Mouse (Mus musculus) lung, postnatal 10 days (tissue): ENCODE results near the gene Syngr3.

Source experiments
- DNase-seq: peaks from one replicate; pipeline ENCODE4 v3.0.0; 2021

Syngr3 gene

GRCm38 (mm10) chr17:24642791-24643343, 46.9 kb downstream of the Syngr3 start:
- DNase-seq: no peak

DNA sequence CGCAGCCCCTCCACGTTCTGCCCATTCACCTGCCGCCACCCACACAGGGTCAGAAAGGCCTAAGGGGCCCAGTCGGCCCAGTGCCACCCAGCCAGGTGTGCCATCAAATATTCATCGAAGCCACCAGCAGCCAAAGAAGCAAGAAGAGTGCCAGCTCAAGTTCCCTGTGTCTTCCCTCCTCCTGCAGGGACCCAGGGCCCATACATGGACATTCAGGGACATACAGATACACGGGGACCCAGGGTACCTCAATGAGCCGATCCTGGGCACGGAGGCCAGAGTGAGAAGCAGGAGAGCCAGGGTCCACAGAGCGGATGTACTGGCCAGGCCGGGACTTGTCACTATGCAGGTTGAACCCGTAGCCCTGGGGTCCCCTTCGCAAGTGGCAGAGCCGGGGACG, 47.8 kb downstream of the Syngr3 start:
- DNase-seq: no peak

DNA sequence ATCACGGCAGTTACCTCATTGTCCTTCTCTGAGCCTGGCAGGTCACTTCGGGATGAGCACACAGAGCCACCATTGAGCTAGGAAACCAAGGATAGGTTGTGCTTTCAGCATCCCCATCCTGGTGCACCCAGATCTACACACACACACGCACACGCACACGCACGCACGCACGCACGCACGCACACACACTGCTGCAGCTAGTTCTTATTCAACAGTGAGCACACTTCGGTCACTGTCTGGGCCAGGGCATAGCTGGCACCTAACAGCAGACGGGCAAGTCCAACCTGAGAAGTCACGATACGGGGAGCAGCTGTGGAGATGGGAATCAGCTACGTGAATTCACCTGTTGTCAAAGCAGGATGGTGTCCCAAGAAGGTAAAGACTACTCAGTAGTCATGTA, 49.2 kb downstream of the Syngr3 start:
- DNase-seq: no peak

GRCm38 (mm10) chr17:24640119-24640518, 49.6 kb downstream of the Syngr3 start:
- DNase-seq: no peak

DNA sequence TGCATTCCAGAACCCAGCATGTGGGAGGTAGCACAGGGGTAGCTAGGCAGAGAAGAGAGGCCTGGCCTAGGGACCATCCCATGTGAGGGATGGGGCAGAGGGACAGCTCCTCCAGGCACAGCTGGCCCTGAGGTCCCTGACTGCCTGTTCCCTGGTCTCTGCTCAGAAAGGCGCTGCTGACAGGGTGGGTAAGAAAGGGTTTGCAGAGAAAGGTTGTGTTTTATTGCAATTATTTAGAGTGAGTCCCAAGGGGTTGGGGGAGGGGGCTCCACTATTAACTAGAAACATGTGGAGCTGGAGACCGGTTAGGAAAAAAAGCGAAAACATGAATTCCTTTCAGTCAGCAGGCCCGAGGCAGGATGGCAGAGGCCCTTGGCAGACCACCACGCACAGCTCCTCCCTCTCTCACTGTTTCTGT, 50.2 kb downstream of the Syngr3 start:
- DNase-seq: peak; percentile 58

DNA sequence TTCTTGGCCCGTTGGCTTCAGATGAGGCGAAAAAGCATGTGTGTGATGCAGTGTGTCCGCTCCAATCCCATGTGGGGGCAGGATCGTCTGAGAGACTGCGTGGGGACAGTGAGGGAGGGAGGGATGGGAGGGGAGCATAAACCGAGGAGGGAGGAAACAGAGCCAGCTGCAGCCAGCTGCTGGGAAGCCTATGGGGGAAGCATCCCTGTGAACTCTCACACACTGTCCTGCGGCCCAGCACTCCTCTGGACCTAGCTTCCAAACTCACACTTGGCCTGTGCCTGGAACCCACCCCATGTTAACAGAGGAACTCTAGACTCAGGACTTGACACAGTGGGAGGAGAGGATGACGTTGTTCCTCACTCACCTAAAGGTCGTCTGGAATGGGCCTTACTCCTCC, 50.9 kb downstream of the Syngr3 start:
- DNase-seq: peak; percentile 87

GRCm38 (mm10) chr17:24638214-24638613, 51.5 kb downstream of the Syngr3 start:
- peak; percentile 49 for DNase-seq

DNA sequence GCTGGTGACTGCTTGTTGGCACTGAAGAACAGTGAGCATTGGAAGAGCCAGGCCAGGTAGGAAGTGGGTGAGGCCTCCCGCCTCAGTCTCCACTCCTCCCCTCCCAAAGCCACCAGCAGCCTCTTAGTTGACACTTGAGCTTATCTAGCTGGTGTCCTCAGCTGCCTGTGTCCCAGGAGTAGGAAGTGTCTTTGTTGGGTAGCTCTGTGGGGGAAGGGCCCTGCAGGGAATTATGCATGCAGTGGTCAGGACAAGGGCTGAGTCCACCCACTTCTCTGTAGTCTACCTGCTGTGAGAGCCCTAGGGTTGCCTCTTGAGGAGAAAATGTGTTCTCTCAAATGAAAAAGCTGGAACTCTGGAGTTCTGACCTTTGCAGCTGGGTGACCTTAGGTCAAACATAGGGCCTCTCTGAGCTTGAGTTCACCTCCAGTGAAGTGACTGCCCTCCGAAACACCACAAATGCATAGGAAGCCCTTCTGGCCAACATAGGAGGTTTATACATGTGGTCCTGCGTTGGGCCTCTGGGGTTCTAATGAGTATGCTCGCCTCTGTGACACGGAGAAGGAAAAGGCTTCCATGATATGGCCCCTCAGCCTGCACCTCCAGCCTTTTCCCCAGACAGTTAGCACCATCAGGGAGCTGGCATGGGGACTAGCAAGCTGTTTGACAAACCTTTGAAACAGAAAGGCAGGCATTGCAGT, 52.8 kb downstream of the Syngr3 start:
- peak; percentile 71 for DNase-seq

DNA sequence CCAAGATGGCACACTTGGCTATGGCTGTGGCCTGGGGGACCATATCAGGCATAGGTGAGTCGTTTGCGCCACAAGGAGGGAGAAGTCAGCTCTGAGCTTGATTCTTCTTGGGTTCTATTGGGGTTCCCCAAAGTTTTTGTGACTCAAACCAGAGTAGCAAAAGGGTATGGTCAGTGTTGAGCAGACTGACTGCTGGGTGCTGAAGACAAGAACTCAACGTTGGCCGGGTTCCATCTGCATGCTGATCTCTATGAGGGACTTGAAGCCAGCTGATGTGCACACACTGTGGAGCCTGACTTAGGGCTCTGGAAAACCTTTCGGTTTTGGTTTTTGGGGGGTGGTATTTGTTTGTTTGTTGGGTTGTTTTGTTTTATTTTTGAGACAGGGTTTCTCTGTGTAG, 54.1 kb downstream of the Syngr3 start:
- peak; percentile 47 for DNase-seq
